Mouse (Mus musculus): ENCODE measurements around the gene Rundc3a.

Gene Rundc3a

GRCm38 (mm10) chr11:102393719-102394420 lies 667 bp downstream of the Rundc3a start:
- no peak for DNase-seq (ENCODE audit: low read depth)

- DNase-seq (ENCODE audit: low read depth): no peak
Observed at GRCm38 (mm10) chr11:102394421-102395124, 1.4 kb downstream of the Rundc3a start.

- DNase-seq (ENCODE audit: low read depth): no peak
Observed at GRCm38 (mm10) chr11:102395250-102395649, 2.0 kb downstream of the Rundc3a start.

GRCm38 (mm10) chr11:102396263-102396662 lies 3.1 kb downstream of the Rundc3a start:
- no peak for DNase-seq (ENCODE audit: low read depth)

GRCm38 (mm10) chr11:102396671-102397141 lies 3.5 kb downstream of the Rundc3a start:
- DNase-seq (ENCODE audit: low read depth): no peak

GRCm38 (mm10) chr11:102398007-102398825 lies 5.0 kb downstream of the Rundc3a start:
- no peak for DNase-seq (ENCODE audit: low read depth)

- no peak for DNase-seq (ENCODE audit: low read depth)
Observed at GRCm38 (mm10) chr11:102399107-102399506, 5.9 kb downstream of the Rundc3a start.

GRCm38 (mm10) chr11:102399610-102400072 lies 6.4 kb downstream of the Rundc3a start:
- DNase-seq (ENCODE audit: low read depth): no peak

GRCm38 (mm10) chr11:102400513-102401084 lies 7.4 kb downstream of the Rundc3a start:
- DNase-seq (ENCODE audit: low read depth): no peak

GRCm38 (mm10) chr11:102401898-102402500 lies 8.8 kb downstream of the Rundc3a start:
- DNase-seq (ENCODE audit: low read depth): no peak

- DNase-seq (ENCODE audit: low read depth): no peak
Observed at GRCm38 (mm10) chr11:102403657-102404056, 10.5 kb downstream of the Rundc3a start.

- DNase-seq (ENCODE audit: low read depth): no peak
Observed at GRCm38 (mm10) chr11:102404161-102405010, 11.2 kb downstream of the Rundc3a start.

- no peak for DNase-seq (ENCODE audit: low read depth)
Observed at GRCm38 (mm10) chr11:102405544-102406285, 12.5 kb downstream of the Rundc3a start.

GRCm38 (mm10) chr11:102406401-102406800 lies 13.2 kb downstream of the Rundc3a start:
- DNase-seq (ENCODE audit: low read depth): no peak

- peak; percentile 74 for DNase-seq (ENCODE audit: low read depth)
Observed at GRCm38 (mm10) chr11:102406900-102407833, 14.0 kb downstream of the Rundc3a start.

GRCm38 (mm10) chr11:102407834-102408215 lies 14.6 kb downstream of the Rundc3a start, which contains the start of gene Slc25a39:
Slc25a39 (minus strand) TSS chr11:102407946.
- no peak for DNase-seq (ENCODE audit: low read depth)

- DNase-seq (ENCODE audit: low read depth): peak; percentile 99
Observed at GRCm38 (mm10) chr11:102408344-102408876, 15.2 kb downstream of the Rundc3a start.
